Mouse (Mus musculus) bone marrow macrophage, adult 2 months (primary cell): Measurements from ENCODE around the gene Gdf10.

Source experiments
- CTCF ChIP-seq: IDR thresholded peaks from 2 replicates; pipeline ENCODE4 v1.5.1; 2012; ENCODE audit warnings: low read depth, mild to moderate bottlenecking, low read length, moderate library complexity
- POLR2A ChIP-seq: IDR thresholded peaks from 2 replicates; pipeline ENCODE4 v1.6.1; 2012; ENCODE audit warnings: mild to moderate bottlenecking, low read depth, low read length, borderline replicate concordance

DNA sequence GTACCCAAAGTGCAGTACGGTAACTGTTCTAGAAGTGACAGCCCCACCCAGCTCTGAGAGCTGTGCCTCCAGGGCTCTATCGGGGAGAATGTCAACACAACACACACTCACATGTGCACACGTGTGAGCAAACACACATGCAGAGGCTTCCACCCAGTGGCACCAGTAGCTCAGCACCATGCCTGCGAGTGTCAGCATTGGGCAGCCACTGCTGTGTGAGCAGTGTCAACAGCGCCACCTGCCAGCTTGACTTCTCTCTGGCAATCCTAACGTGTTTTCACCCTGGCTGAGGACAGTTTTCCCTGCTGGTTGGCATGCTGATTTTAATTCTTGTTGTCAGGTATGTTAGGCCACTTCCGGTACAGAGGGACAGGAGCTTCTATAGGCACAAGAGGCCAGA lies 49.3 kb downstream of the Gdf10 start:
- TF ChIP-seq POLR2A (no peak), CTCF (no peak)
